Mouse (Mus musculus) cerebellum, postnatal 14 days (tissue): ENCODE measurements around the gene Olfr20.
"Not testable (repeated sequence)": the region's sequence is repeated elsewhere in the genome, so short reads cannot be mapped to it uniquely, and the experiment has no call there.

ENCODE experiments used
- DNase-seq, 2 experiments: peaks; one replicate each; pipeline ENCODE4 v3.0.0; 2021; ENCODE audit warnings: mixed read lengths in 2 of 2

The Olfr20 gene

GRCm38 (mm10) chr11:73350483-73350882, at the start of gene Olfr20:
TSS of gene Olfr20 (plus strand) at chr11:73350783.
- no peak for DNase-seq

- DNase-seq, result no peak
Observed at GRCm38 (mm10) chr11:73303123-73303522, 47.5 kb upstream of the Olfr20 start.

- DNase-seq, result no peak
Observed at GRCm38 (mm10) chr11:73315961-73316360, 34.6 kb upstream of the Olfr20 start.

GRCm38 (mm10) chr11:73318581-73318980, 32.0 kb upstream of the Olfr20 start:
- not testable (repeated sequence) for DNase-seq

- not testable (repeated sequence) for DNase-seq
Observed at GRCm38 (mm10) chr11:73321064-73321463, 29.5 kb upstream of the Olfr20 start.

GRCm38 (mm10) chr11:73323906-73324830, 26.4 kb upstream of the Olfr20 start:
- no peak for DNase-seq

- no peak for DNase-seq
Observed at GRCm38 (mm10) chr11:73326485-73326886, 24.1 kb upstream of the Olfr20 start.

GRCm38 (mm10) chr11:73327361-73327760, 23.2 kb upstream of the Olfr20 start:
- no peak for DNase-seq

GRCm38 (mm10) chr11:73329442-73329841, 21.1 kb upstream of the Olfr20 start, which contains the start of the genes Aspa, Gm49340 and Spata22:
TSS of gene Aspa (minus strand) at chr11:73329596.
TSS of gene Gm49340 (plus strand) at chr11:73329741.
TSS of gene Spata22 (plus strand) at chr11:73329741.
- DNase-seq, result no peak

- no peak for DNase-seq
Observed at GRCm38 (mm10) chr11:73333357-73333756, 17.2 kb upstream of the Olfr20 start.

- DNase-seq, result no peak
Observed at GRCm38 (mm10) chr11:73336919-73337318, 13.7 kb upstream of the Olfr20 start.

- DNase-seq, result no peak
Observed at GRCm38 (mm10) chr11:73370946-73371345, 20.4 kb downstream of the Olfr20 start, which contains the start of gene Olfr376. TSS of gene Olfr376 (plus strand) at chr11:73371246.

GRCm38 (mm10) chr11:73395374-73395773, 44.8 kb downstream of the Olfr20 start:
- DNase-seq, result no peak

GRCm38 (mm10) chr11:73399514-73399913, 48.9 kb downstream of the Olfr20 start, which contains the start of gene Olfr1:
TSS of gene Olfr1 (minus strand) at chr11:73399614.
- no peak for DNase-seq
